Mouse (Mus musculus): ENCODE measurements at regions not wholly inside any gene's neighbourhood (a gene's known extent, or its start where the extent isn't known, plus 50 kb on each side); places are given as distances from the start of the nearest gene placed in this dataset.

DNA sequence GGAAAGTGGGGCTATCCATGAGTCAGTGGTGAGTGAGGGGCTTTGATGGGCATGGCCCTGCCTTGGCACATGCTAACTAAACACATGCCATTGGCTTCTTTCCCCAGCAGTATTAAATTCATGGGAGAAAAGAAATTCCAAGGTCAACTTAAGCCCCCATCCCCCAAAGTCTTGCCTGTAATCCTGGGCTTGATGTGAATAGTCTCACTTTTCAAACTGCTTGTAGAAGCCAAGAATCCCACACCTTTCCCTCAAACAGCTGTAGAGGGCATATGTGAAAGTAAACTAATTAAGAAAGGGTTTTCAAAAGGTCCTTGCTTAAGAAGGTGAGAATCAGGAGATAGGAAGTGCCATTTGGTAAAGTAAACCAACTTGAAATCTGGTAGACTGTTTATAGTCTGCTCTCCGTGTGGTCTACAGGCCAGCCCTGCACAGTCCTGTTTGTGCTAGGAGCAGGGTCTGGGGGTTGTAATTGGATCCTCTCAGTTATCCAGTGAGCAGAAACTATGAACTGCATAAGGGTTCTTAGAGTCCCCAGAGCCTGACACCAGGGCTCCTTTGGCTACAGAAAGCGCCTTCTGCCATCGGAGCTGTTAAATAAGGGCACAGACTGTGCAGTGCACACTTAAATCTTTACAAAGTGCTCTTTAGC is 123.3 kb upstream of the Sox11 start:
- ATAC-seq (replicated peaks; ENCODE audit: low FRiP score) (no peak), DNase-seq (ENCODE audit: low spot score) (no peak)
- H3K4me1 ChIP-seq (replicated peaks; ENCODE audit: control insufficient read depth, insufficient read depth, low read length): no peaks in the 10 kb centered on the region; the same call in 1 of the 2 replicates
- no peak overlapping the region for H3K27ac ChIP-seq (ENCODE audit: low read depth, low read length)
- no peak overlapping the region for H3K4me2 ChIP-seq
- H3K4me3 ChIP-seq (ENCODE audit: low read depth, low read length): no peak overlapping the region
- no peaks in the 10 kb centered on the region for H3K9me3 ChIP-seq (ENCODE audit: control insufficient read depth, low read length)
- no peak overlapping the region for H3K9ac ChIP-seq (ENCODE audit: low read depth, low read length)
- 42% methylated on average over 3 of the region's 3 CpGs for WGBS
- H3K36me3 ChIP-seq (ENCODE audit: control insufficient read depth, insufficient read depth, low read length): no peaks in the 10 kb centered on the region
- H3K27me3 ChIP-seq (replicated peaks; ENCODE audit: control insufficient read depth, insufficient read depth, low read length): no peaks in the 10 kb centered on the region

GRCm38 (mm10) chr12:27458674-27459073 is 116.3 kb upstream of the Sox11 start:
- DNase-seq (ENCODE audit: low spot score) (no peak), ATAC-seq (replicated peaks; ENCODE audit: low FRiP score) (no peak)
- H3K4me2 ChIP-seq: no peak overlapping the region
- H3K9ac ChIP-seq (ENCODE audit: low read depth, low read length): no peak overlapping the region
- no peaks in the 10 kb centered on the region for H3K9me3 ChIP-seq (ENCODE audit: control insufficient read depth, low read length)
- H3K4me3 ChIP-seq (ENCODE audit: low read depth, low read length): no peak overlapping the region
- H3K4me1 ChIP-seq (replicated peaks; ENCODE audit: control insufficient read depth, insufficient read depth, low read length): no peaks in the 10 kb centered on the region
- 73% methylated on average over 4 of the region's 4 CpGs for WGBS
- H3K27me3 ChIP-seq (replicated peaks; ENCODE audit: control insufficient read depth, insufficient read depth, low read length): no peaks in the 10 kb centered on the region
- H3K27ac ChIP-seq (ENCODE audit: low read depth, low read length): no peak overlapping the region
- H3K36me3 ChIP-seq (ENCODE audit: control insufficient read depth, insufficient read depth, low read length): no peaks in the 10 kb centered on the region

DNA sequence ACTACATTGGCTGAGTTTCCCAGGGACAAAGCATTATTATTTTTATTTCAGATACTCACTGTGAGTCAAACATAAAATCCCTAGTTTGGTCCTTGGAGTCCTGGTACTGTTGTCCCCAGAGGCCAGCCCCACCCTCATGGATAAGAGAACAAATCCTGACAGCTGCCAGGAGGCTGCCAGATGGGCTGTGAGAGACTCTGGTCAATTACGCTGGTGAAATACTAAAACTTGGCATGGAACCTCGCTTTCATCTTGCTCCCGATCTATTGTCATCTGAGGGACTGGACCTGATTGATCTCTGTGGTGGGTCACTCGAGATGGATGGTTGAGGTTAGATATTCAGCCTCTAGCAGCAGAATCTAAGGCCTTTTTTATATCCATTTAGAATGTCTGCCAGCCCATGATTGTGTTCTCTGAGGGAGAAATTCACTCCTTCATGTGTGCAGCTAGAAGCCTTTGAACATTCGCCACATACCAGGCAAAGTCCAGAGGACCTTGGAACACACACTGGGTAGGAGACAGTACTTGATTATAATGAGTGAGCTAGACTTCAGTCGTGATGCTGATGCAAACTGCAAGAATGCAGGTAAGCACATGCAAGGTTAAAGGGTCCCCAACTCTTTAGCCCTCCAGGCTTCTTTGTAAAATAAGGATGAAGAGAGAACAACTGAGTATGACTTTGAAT is 95.4 kb upstream of the Sox11 start:
- Histone ChIP-seq H3K4me1 (replicated peaks; ENCODE audit: control insufficient read depth, insufficient read depth, low read length) (no peaks in the 10 kb centered on the region), H3K27me3 (replicated peaks; ENCODE audit: control insufficient read depth, insufficient read depth, low read length) (no peaks in the 10 kb centered on the region), H3K4me2 (no peak overlapping the region), H3K36me3 (ENCODE audit: control insufficient read depth, insufficient read depth, low read length) (no peaks in the 10 kb centered on the region), H3K4me3 (ENCODE audit: low read depth, low read length) (no peak overlapping the region), H3K27ac (ENCODE audit: low read depth, low read length) (no peak overlapping the region), H3K9ac (ENCODE audit: low read depth, low read length) (no peak overlapping the region), H3K9me3 (ENCODE audit: control insufficient read depth, low read length) (no peaks in the 10 kb centered on the region)
- ATAC-seq (replicated peaks; ENCODE audit: low FRiP score) (no peak), DNase-seq (ENCODE audit: low spot score) (no peak)
- 63% methylated on average over 6 of the region's 6 CpGs for WGBS

GRCm38 (mm10) chr12:27431338-27431737 is 89.0 kb upstream of the Sox11 start:
- Histone ChIP-seq H3K4me2 (no peak overlapping the region), H3K9me3 (ENCODE audit: control insufficient read depth, low read length) (no peaks in the 10 kb centered on the region), H3K4me1 (replicated peaks; ENCODE audit: control insufficient read depth, insufficient read depth, low read length) (no peaks in the 10 kb centered on the region), H3K36me3 (ENCODE audit: control insufficient read depth, insufficient read depth, low read length) (no peaks in the 10 kb centered on the region), H3K4me3 (ENCODE audit: low read depth, low read length) (no peak overlapping the region), H3K27ac (ENCODE audit: low read depth, low read length) (no peak overlapping the region), H3K27me3 (replicated peaks; ENCODE audit: control insufficient read depth, insufficient read depth, low read length) (no peaks in the 10 kb centered on the region), H3K9ac (ENCODE audit: low read depth, low read length) (no peak overlapping the region)
- WGBS: 90% methylated on average over 2 of the region's 2 CpGs
- ATAC-seq (replicated peaks; ENCODE audit: low FRiP score): no peak
- no peak for DNase-seq (ENCODE audit: low spot score)

GRCm38 (mm10) chr12:27417387-27418009 is 75.1 kb upstream of the Sox11 start:
- H3K36me3 ChIP-seq (ENCODE audit: control insufficient read depth, insufficient read depth, low read length): no peaks in the 10 kb centered on the region
- DNase-seq (ENCODE audit: low spot score): no peak
- H3K4me2 ChIP-seq: no peak overlapping the region
- no peaks in the 10 kb centered on the region for H3K4me1 ChIP-seq (replicated peaks; ENCODE audit: control insufficient read depth, insufficient read depth, low read length)
- no peak overlapping the region for H3K4me3 ChIP-seq (ENCODE audit: low read depth, low read length)
- no peaks in the 10 kb centered on the region for H3K9me3 ChIP-seq (ENCODE audit: control insufficient read depth, low read length)
- no peak overlapping the region for H3K9ac ChIP-seq (ENCODE audit: low read depth, low read length)
- no peaks in the 10 kb centered on the region for H3K27me3 ChIP-seq (replicated peaks; ENCODE audit: control insufficient read depth, insufficient read depth, low read length)
- no peak for ATAC-seq (replicated peaks; ENCODE audit: low FRiP score)
- H3K27ac ChIP-seq (ENCODE audit: low read depth, low read length): no peak overlapping the region
- WGBS: 77% methylated on average over 8 of the region's 8 CpGs

DNA sequence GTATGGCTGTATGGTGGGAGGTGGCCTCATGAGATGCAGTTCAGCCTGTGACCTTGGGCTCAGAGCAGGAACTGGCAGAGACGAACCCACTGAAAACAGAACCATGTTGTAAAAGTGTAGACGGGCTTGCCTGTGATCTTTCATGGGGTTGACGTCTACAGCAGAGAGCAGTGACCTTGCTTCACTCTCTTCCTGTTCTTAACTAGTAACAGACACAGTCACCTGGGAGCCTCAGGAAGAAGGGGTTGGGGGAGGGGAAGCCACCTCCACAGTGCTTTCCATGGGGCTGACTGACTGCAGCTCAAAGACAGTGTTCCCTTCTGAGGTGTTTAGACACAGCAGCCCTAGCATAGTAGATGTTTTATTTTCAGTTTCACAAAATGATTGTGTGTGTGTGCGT is 68.2 kb upstream of the Sox11 start:
- DNase-seq (ENCODE audit: low spot score): no peak

DNA sequence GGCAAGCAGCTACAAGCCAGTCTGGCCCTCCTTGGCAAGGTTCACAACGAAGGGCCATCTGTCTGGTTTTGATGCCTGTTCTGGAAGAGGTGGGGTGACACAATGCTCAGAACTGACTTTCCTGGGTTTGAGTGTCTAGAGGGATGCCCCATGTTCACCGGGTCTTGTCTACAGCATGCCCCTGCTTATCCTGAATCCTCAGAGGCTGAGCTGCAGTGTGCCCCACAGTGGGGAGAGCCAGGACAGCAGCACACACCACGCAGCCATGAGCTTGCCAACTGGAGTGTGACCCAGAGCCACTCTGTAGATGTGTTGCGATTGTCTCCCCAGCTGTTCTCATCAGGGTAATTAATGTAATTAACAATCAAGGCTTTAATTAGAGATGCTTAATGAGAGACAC is 66.1 kb upstream of the Sox11 start:
- Histone ChIP-seq H3K4me3 (ENCODE audit: low read depth, low read length) (no peak overlapping the region), H3K27ac (ENCODE audit: low read depth, low read length) (no peak overlapping the region), H3K4me2 (no peak overlapping the region), H3K9ac (ENCODE audit: low read depth, low read length) (no peak overlapping the region), H3K36me3 (ENCODE audit: control insufficient read depth, insufficient read depth, low read length) (no peaks in the 10 kb centered on the region), H3K27me3 (replicated peaks; ENCODE audit: control insufficient read depth, insufficient read depth, low read length) (no peaks in the 10 kb centered on the region), H3K4me1 (replicated peaks; ENCODE audit: control insufficient read depth, insufficient read depth, low read length) (no peaks in the 10 kb centered on the region), H3K9me3 (ENCODE audit: control insufficient read depth, low read length) (no peaks in the 10 kb centered on the region)
- DNase-seq (ENCODE audit: low spot score) (no peak), ATAC-seq (replicated peaks; ENCODE audit: low FRiP score) (no peak)
- 69% methylated on average over 4 of the region's 4 CpGs for whole genome bisulfite sequencing

More for the DNA sequence above, 68.2 kb upstream of the Sox11 start:
- Histone ChIP-seq H3K9me3 (ENCODE audit: control insufficient read depth, low read length) (no peaks in the 10 kb centered on the region), H3K4me3 (ENCODE audit: low read depth, low read length) (no peak overlapping the region), H3K27ac (ENCODE audit: low read depth, low read length) (no peak overlapping the region), H3K27me3 (replicated peaks; ENCODE audit: control insufficient read depth, insufficient read depth, low read length) (no peaks in the 10 kb centered on the region), H3K4me1 (replicated peaks; ENCODE audit: control insufficient read depth, insufficient read depth, low read length) (no peaks in the 10 kb centered on the region), H3K36me3 (ENCODE audit: control insufficient read depth, insufficient read depth, low read length) (no peaks in the 10 kb centered on the region), H3K9ac (ENCODE audit: low read depth, low read length) (no peak overlapping the region), H3K4me2 (no peak overlapping the region)
- no peak for ATAC-seq (replicated peaks; ENCODE audit: low FRiP score)
- 41% methylated on average over 4 of the region's 4 CpGs for WGBS

GRCm38 (mm10) chr12:27399392-27399791 is 57.0 kb upstream of the Sox11 start:
- Histone ChIP-seq H3K4me3 (ENCODE audit: low read depth, low read length) (no peak overlapping the region), H3K9me3 (ENCODE audit: control insufficient read depth, low read length) (no peaks in the 10 kb centered on the region), H3K9ac (ENCODE audit: low read depth, low read length) (no peak overlapping the region), H3K4me1 (replicated peaks; ENCODE audit: control insufficient read depth, insufficient read depth, low read length) (no peaks in the 10 kb centered on the region), H3K27me3 (replicated peaks; ENCODE audit: control insufficient read depth, insufficient read depth, low read length) (no peaks in the 10 kb centered on the region), H3K36me3 (ENCODE audit: control insufficient read depth, insufficient read depth, low read length) (no peaks in the 10 kb centered on the region), H3K27ac (ENCODE audit: low read depth, low read length) (no peak overlapping the region), H3K4me2 (no peak overlapping the region)
- 65% methylated on average over 5 of the region's 5 CpGs for WGBS
- ATAC-seq (replicated peaks; ENCODE audit: low FRiP score) (no peak), DNase-seq (ENCODE audit: low spot score) (no peak)

All from liver, embryonic 11.5 days (tissue).